Mouse (Mus musculus): ENCODE data around the gene Slc26a1. TPM values are rescaled to one million over a fixed set of nuclear protein-coding genes. Genes with fewer than 3 reads are reported as not detected.

The Slc26a1 gene
- total and polyA plus RNA-seq, 3 experiments = 29.6 to 31.2 TPM; not detected in 1

- peak in 1 of 2 experiments; percentile 44; a peak in 2 of 4 replicates for TF ChIP-seq EP300 (IDR thresholded peaks at IDR 0.05; ENCODE audit: low read depth in 1 of 2, low read length in 2 of 2)
- TF ChIP-seq MEF2A (IDR thresholded peaks at IDR 0.05; ENCODE audit: extremely low read depth, insufficient replicate concordance, low read depth, low read length, poor library complexity, severe bottlenecking) = peak; percentile 8; the same call in 1 of the 2 replicates
These were observed 2.4 kb upstream of the Slc26a1 start (continued) for GRCm38 (mm10) chr5:108677605-108678295.

DNA sequence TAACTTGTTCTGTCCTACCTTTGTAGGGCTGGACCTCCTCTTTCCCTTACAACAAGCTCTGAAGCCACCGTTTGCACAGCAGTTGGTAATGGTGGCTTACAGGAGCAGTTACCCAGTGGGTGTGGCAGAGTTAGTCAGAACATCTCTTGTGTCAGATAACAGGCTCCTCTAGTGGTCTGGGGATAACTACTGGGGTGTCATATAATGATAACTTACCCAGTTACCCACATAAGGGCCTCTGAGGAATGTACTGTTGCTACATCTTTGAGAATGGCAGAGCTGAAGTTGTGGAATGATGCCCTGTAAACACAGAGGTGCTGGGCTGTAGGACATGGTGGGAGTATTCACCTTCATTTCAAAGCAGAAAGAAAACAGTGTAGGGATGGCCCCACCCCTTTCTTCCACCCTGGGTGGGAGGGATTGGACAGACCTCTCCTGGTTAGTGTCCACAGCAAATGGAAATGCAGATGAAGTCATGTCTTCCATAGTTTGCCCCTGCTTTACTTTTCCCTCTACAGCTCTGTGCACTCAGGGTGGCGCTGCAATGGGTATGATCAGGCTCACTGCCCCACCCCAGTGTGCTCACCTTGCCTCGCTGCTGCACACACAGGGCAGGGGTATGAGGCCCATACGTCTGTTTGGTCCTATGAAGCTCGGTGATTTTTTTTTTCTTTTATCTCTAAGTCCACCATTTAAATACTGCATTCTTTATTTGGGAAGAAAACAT is 1.6 kb upstream of the Slc26a1 start:
- H3K9me3 ChIP-seq (replicated peaks; ENCODE audit: insufficient read depth, low read length) = no peaks in the 10 kb centered on the region
- H3K9ac ChIP-seq (ENCODE audit: control insufficient read depth, low read depth, low read length, poor library complexity, severe bottlenecking) = peak overlapping the region; percentile 75
- peaks cover 2 to 36% of the 10 kb centered on the region in 2 experiments; a peak in 3 of 4 replicates for H3K36me3 ChIP-seq (ENCODE audit: control insufficient read depth in 1 of 2, insufficient read depth in 2 of 2, low read length in 2 of 2)
- H3K27me3 ChIP-seq (ENCODE audit: control insufficient read depth in 1 of 2, insufficient read depth in 2 of 2, low read length in 2 of 2) = no peaks in the 10 kb centered on the region
- peak; percentile 30 to 83; a peak in 2 of 4 replicates for TF ChIP-seq POLR2A (IDR thresholded peaks at IDR 0.05; ENCODE audit: control insufficient read depth in 1 of 2, insufficient read depth in 1 of 2, low read depth in 1 of 2, low read length in 2 of 2, poor library complexity in 1 of 2)
- peak; percentile 21; the same call in 1 of the 2 replicates for TF ChIP-seq MXI1 (IDR thresholded peaks at IDR 0.05; ENCODE audit: low read depth, low read length)
- no peak for TF ChIP-seq RAD21 (IDR thresholded peaks at IDR 0.05; ENCODE audit: low read depth, low read length)
- TF ChIP-seq MYB (IDR thresholded peaks at IDR 0.05; ENCODE audit: low read depth, low read length) = peak; percentile 99
- peak; percentile 92 for TF ChIP-seq GATA1 (IDR thresholded peaks at IDR 0.05; ENCODE audit: low read depth, low read length)
- 0 out of 2 replicates have a peak, but pooled peaks have one; percentile 33 for TF ChIP-seq JUND (IDR thresholded peaks at IDR 0.05; ENCODE audit: low read depth, low read length)
- TF ChIP-seq UBTF (IDR thresholded peaks at IDR 0.05; ENCODE audit: borderline replicate concordance, insufficient read depth, low read depth, low read length) = no peak
- TF ChIP-seq NELFE (IDR thresholded peaks at IDR 0.05; ENCODE audit: low read depth, low read length) = peak; percentile 62; the same call in 1 of the 2 replicates
- TF ChIP-seq USF1 (IDR thresholded peaks at IDR 0.05; ENCODE audit: low read depth, low read length) = no peak
- TF ChIP-seq MAZ (IDR thresholded peaks at IDR 0.05; ENCODE audit: low read depth, low read length) = no peak; the same call in 1 of the 2 replicates
- peak; percentile 60 for TF ChIP-seq ZNF384 (IDR thresholded peaks at IDR 0.05; ENCODE audit: low read depth, low read length)
- peak; percentile 60 for TF ChIP-seq ZMIZ1 (IDR thresholded peaks at IDR 0.05; ENCODE audit: low read depth, low read length)
- TF ChIP-seq POLR2AphosphoS2 (IDR thresholded peaks at IDR 0.05; ENCODE audit: low read length) = peak; percentile 66
- TF ChIP-seq SMC3 (IDR thresholded peaks at IDR 0.05; ENCODE audit: low read depth, low read length) = no peak
- no peak for TF ChIP-seq MEF2A (IDR thresholded peaks at IDR 0.05; ENCODE audit: extremely low read depth, insufficient replicate concordance, low read depth, low read length, poor library complexity, severe bottlenecking)
- TF ChIP-seq GABPA (IDR thresholded peaks at IDR 0.05; ENCODE audit: low read depth, low read length) = no peak
- TF ChIP-seq TCF12 (IDR thresholded peaks at IDR 0.05; ENCODE audit: low read depth, low read length) = peak; percentile 92
- peak; percentile 93 for TF ChIP-seq TBP (IDR thresholded peaks at IDR 0.05; ENCODE audit: low read depth, low read length)
- peak; percentile 28; the same call in 1 of the 2 replicates for TF ChIP-seq CHD1 (IDR thresholded peaks at IDR 0.05; ENCODE audit: low read depth, low read length)
- peak; percentile 92 to 98 for TF ChIP-seq EP300 (IDR thresholded peaks at IDR 0.05; ENCODE audit: low read depth in 1 of 2, low read length in 2 of 2)
- TF ChIP-seq SIN3A (IDR thresholded peaks at IDR 0.05; ENCODE audit: low read length) = peak; percentile 92
- peak; percentile 85 for TF ChIP-seq ETS1 (IDR thresholded peaks at IDR 0.05; ENCODE audit: low read depth, low read length)
- no peak for TF ChIP-seq KAT2A (conservative IDR thresholded peaks at IDR 0.05; ENCODE audit: low read depth, low read length)
- TF ChIP-seq TAL1 (IDR thresholded peaks at IDR 0.05; ENCODE audit: low read length) = peak; percentile 64
- TF ChIP-seq RCOR1 (IDR thresholded peaks at IDR 0.05; ENCODE audit: low read depth, low read length) = peak; percentile 35; the same call in 1 of the 2 replicates
- no peak for TF ChIP-seq MYC (IDR thresholded peaks at IDR 0.05; ENCODE audit: low read depth, low read length)
- peak overlapping the region; percentile 96 for H3K27ac ChIP-seq (ENCODE audit: control insufficient read depth, low read depth, low read length)
- peak; percentile 92 for DNase-seq (ENCODE audit: low read depth, low spot score)
- peaks cover 11 to 52% of the 10 kb centered on the region in 2 experiments; a peak in 3 of 4 replicates for H3K4me1 ChIP-seq (ENCODE audit: control insufficient read depth in 1 of 2, insufficient read depth in 2 of 2, low read length in 2 of 2)
- peak overlapping the region; percentile 58 to 61 for H3K4me3 ChIP-seq (ENCODE audit: control insufficient read depth in 1 of 2, insufficient read depth in 1 of 2, low read depth in 2 of 2, low read length in 2 of 2)
- H3K79me2 ChIP-seq (ENCODE audit: control insufficient read depth, insufficient read depth, low read length, poor library complexity) = peaks cover 33% of the 10 kb centered on the region
